Mouse (Mus musculus): ENCODE data around the gene Ift140. TPM values are rescaled to one million over a fixed set of nuclear protein-coding genes. Genes with fewer than 3 reads are reported as not detected.

Ift140 gene
- total RNA-seq, 2 experiments from 2014 or later, result 4.9 to 6.6 TPM

- intact Hi-C loops (cut with DNase I), result no loop called here
Measured at GRCm38 (mm10) chr17:25067442-25067851, 51.6 kb downstream of the Ift140 start.

GRCm38 (mm10) chr17:25068690-25069089 lies 52.8 kb downstream of the Ift140 start:
- intact Hi-C loops (cut with DNase I), result no loop called here
- DNase-seq (ENCODE audit: low spot score), result no peak

More at GRCm38 (mm10) chr17:25067442-25067851, 51.6 kb downstream of the Ift140 start:
- peak; percentile 74 for DNase-seq (ENCODE audit: low spot score)

- DNase-seq (ENCODE audit: low spot score), result no peak
- intact Hi-C loops (cut with DNase I), result no loop called here
Measured at GRCm38 (mm10) chr17:25076906-25077305, 61.0 kb downstream of the Ift140 start.

GRCm38 (mm10) chr17:25077771-25078372 lies 62.0 kb downstream of the Ift140 start:
- DNase-seq (ENCODE audit: low spot score), result peak; percentile 55
- intact Hi-C loops (cut with DNase I), result no loop called here

GRCm38 (mm10) chr17:25080210-25080609 lies 64.3 kb downstream of the Ift140 start:
- intact Hi-C loops (cut with DNase I), result no loop called here
- DNase-seq (ENCODE audit: low spot score), result no peak

GRCm38 (mm10) chr17:25080960-25081381 lies 65.1 kb downstream of the Ift140 start:
- peak; percentile 80 for DNase-seq (ENCODE audit: low spot score)
- intact Hi-C loops (cut with DNase I), result no loop called here

- no peak for DNase-seq (ENCODE audit: low spot score)
- intact Hi-C loops (cut with DNase I), result no loop called here
Measured at GRCm38 (mm10) chr17:25082081-25082847, 66.4 kb downstream of the Ift140 start.

GRCm38 (mm10) chr17:25082887-25083286 lies 67.0 kb downstream of the Ift140 start:
- DNase-seq (ENCODE audit: low spot score), result no peak
- intact Hi-C loops (cut with DNase I), result no loop called here

- intact Hi-C loops (cut with DNase I), result no loop called here
- DNase-seq (ENCODE audit: low spot score), result peak; percentile 83
Measured at GRCm38 (mm10) chr17:25083444-25083931, 67.6 kb downstream of the Ift140 start, which contains the start of gene Tmem204. TSS of gene Tmem204 (minus strand) at chr17:25083591.

GRCm38 (mm10) chr17:25084835-25085385 lies 69.0 kb downstream of the Ift140 start:
- no peak for DNase-seq (ENCODE audit: low spot score)
- intact Hi-C loops (cut with DNase I), result no loop called here

GRCm38 (mm10) chr17:25086724-25087123 lies 70.8 kb downstream of the Ift140 start:
- no peak for DNase-seq (ENCODE audit: low spot score)
- intact Hi-C loops (cut with DNase I), result no loop called here

GRCm38 (mm10) chr17:25089158-25089557 lies 73.3 kb downstream of the Ift140 start:
- intact Hi-C loops (cut with DNase I), result no loop called here
- DNase-seq (ENCODE audit: low spot score), result no peak

GRCm38 (mm10) chr17:25090450-25090849 lies 74.6 kb downstream of the Ift140 start:
- intact Hi-C loops (cut with DNase I), result no loop called here
- no peak for DNase-seq (ENCODE audit: low spot score)

GRCm38 (mm10) chr17:25096221-25096620 lies 80.3 kb downstream of the Ift140 start:
- intact Hi-C loops (cut with DNase I), result no loop called here
- DNase-seq (ENCODE audit: low spot score), result no peak

GRCm38 (mm10) chr17:25100052-25100451 lies 84.2 kb downstream of the Ift140 start:
- intact Hi-C loops (cut with DNase I), result no loop called here
- no peak for DNase-seq (ENCODE audit: low spot score)

GRCm38 (mm10) chr17:25101338-25101737 lies 85.5 kb downstream of the Ift140 start:
- intact Hi-C loops (cut with DNase I), result no loop called here
- no peak for DNase-seq (ENCODE audit: low spot score)

GRCm38 (mm10) chr17:25107786-25108185 lies 91.9 kb downstream of the Ift140 start:
- intact Hi-C loops (cut with DNase I), result no loop called here
- no peak for DNase-seq (ENCODE audit: low spot score)

GRCm38 (mm10) chr17:25109578-25109977 lies 93.7 kb downstream of the Ift140 start:
- no peak for DNase-seq (ENCODE audit: low spot score)
- intact Hi-C loops (cut with DNase I), result no loop called here

GRCm38 (mm10) chr17:25110590-25110989 lies 94.7 kb downstream of the Ift140 start:
- no peak for DNase-seq (ENCODE audit: low spot score)
- intact Hi-C loops (cut with DNase I), result no loop called here

- intact Hi-C loops (cut with DNase I), result no loop called here
- no peak for DNase-seq (ENCODE audit: low spot score)
Measured at GRCm38 (mm10) chr17:25111220-25111619, 95.3 kb downstream of the Ift140 start.
